Mouse (Mus musculus) embryo, embryonic 11.5 days (tissue): ENCODE results near the gene Prx.

Experiments
- DNase-seq: peaks from one replicate; pipeline ENCODE4 v3.0.0-alpha.2; 2012; ENCODE audit warnings: low read depth, low spot score

Prx gene

GRCm38 (mm10) chr7:27522967-27523366, 23.8 kb downstream of the Prx start, which contains the start of gene Hipk4:
TSS of gene Hipk4 (plus strand) at chr7:27523267.
- no peak for DNase-seq

DNA sequence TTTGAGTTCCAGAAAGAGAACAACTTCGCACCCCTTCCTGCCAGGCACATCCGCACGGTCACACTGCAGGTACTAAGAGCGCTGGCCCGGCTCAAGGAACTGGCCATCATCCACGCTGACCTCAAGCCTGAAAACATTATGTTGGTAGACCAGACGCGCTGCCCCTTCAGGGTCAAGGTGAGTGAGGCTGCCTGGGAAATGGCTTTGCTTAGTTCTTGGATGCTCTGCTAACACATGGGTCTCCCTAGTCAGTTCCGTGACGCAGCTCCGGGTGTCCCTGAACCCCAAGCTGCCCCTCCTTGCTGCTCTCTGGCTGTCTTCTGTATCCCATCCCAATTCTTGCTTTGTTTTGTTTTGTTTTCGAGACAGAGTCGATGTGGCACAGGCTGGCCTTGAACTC, 24.7 kb downstream of the Prx start:
- no peak for DNase-seq

- peak; percentile 79 for DNase-seq
Measured at GRCm38 (mm10) chr7:27526039-27526827, 27.1 kb downstream of the Prx start.

DNA sequence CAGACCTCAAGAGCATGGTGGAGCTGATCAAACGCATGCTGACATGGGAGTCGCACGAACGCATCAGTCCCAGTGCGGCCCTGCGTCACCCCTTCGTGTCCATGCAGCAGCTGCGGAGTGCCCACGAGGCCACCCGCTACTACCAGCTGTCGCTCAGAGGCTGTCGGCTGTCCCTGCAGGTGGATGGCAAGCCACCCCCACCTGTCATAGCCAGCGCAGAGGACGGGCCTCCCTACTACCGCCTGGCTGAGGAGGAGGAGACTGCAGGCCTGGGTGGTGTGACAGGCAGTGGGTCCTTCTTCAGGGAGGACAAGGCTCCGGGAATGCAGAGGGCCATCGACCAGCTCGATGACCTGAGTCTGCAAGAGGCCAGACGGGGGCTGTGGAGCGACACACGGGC, 29.9 kb downstream of the Prx start:
- DNase-seq = no peak

GRCm38 (mm10) chr7:27530937-27531336, 31.8 kb downstream of the Prx start:
- no peak for DNase-seq

- DNase-seq = no peak
Measured at GRCm38 (mm10) chr7:27531707-27532106, 32.6 kb downstream of the Prx start.

DNA sequence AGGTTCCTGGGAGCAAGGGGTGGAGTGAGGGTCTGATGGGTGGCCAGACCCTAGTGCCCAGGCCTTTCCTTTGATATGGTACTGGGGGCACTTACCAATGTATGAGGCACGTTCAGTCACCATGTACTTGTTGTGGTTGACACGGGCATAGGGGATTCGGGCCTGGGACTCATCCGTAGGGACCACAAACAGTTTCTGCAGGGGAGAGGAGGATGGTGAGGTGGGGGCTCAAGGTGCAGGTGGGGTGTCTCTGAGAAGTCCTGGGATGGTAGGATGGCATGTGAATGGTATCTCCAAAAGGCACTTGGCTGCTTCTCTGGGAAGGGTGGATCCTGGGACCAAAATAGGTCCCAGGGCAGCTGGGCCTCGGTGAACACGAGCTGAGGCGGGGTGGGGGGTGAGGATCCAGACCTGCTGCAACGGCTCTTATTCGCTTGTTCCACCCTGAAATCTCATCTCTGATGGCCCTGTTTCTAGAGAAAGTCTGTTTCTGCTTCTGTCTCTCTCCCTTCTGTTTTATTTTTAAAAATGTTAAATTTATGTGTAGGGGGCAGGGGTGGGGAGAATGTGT, 33.4 kb downstream of the Prx start:
- no peak for DNase-seq

GRCm38 (mm10) chr7:27535386-27535785, 36.3 kb downstream of the Prx start:
- DNase-seq = no peak

DNA sequence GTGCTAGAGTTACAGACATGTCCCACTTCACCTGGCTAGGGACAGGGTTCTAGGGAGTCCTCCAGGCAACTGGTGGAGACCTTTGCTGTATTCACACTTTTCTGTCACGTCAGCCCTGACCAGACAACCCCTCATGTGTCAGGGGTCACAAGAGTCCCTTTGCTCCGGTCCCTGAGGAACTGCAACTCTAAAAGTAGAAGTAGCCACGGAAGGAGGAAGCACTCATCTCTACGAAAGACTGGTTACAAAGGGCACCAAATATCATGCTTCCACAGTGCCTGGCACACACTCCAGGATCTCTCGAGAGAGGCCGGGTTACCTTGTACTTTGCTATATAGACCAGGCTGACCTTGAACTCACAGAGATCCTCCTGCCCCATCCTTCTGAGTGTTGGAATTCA, 37.5 kb downstream of the Prx start:
- DNase-seq = no peak

GRCm38 (mm10) chr7:27537998-27538397, 38.9 kb downstream of the Prx start:
- DNase-seq = no peak

DNA sequence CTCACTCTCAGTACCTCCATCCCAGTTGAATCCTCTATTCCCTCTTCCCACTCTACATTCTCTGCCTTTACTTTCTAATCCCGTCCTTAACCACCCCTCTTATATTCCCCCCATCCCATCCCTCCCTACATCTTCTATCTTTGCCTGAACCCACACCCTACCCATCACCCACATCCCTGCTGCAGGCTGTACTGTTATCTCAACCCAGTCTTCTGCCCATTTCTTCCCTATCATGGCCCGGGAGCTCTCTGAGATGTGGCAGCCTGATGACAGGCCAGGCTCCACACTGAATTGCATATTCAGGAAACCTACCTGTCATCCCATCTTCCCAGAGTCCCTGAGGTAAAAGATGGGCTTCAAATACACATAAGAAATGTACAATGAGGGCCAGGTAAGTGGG, 39.7 kb downstream of the Prx start:
- DNase-seq = no peak

DNA sequence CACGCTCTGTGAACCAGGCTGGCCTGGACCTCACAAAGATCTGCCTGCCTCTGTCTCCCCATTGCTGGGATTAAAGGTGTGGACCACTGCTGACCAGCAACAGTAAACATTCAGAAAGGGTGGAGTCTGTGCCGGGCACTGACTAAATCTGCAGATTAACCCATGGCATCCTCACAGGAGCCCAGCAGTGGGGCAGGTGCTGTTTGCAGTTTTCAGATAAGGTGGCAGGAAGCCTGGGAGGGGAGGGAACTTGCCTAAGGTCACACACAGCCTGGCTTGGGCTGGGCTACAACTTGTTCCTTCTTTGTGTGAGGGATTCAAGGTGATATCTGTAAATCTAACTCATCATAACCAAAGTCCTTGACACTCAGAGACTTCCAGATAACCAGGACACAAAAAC, 41.4 kb downstream of the Prx start:
- no peak for DNase-seq

DNA sequence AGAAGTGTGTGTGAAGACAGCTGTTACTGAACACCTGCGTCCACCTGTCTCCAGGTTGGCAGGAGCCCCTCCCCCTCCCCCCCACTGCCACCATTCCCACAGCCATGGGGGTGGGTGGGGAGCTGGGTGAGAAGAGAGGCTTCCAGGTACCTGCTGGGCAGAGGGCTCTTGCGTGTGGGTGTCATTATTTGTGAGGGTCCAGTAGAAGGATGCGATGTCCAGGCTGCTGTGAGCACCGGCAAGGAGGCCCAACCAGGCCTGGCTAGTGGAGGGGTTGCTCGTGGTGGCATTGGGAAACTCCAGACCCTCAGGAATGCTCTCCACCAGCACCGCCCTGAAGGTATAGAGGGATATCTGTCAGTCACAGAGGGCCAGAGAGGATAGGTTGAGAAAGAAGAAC, 41.8 kb downstream of the Prx start:
- DNase-seq = no peak

DNA sequence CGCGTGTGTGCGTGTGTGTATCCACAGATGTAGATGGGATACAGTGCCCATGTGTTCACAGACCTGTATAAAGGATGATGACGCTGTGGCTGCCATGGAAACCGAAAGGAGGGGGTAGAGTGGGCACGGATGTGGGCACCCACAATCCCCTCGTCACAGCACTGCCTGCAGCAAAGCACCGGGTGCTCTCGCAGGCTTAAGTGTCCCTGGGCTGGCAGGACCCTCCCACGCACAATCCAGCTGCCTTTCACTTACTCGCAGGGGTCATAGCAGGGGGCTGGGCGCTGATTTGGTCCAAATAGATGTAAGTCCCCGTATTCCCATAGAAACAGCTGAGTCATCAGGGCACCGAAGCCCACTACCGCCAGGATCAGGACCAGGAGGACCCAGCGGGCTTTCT, 42.3 kb downstream of the Prx start:
- DNase-seq = no peak

DNA sequence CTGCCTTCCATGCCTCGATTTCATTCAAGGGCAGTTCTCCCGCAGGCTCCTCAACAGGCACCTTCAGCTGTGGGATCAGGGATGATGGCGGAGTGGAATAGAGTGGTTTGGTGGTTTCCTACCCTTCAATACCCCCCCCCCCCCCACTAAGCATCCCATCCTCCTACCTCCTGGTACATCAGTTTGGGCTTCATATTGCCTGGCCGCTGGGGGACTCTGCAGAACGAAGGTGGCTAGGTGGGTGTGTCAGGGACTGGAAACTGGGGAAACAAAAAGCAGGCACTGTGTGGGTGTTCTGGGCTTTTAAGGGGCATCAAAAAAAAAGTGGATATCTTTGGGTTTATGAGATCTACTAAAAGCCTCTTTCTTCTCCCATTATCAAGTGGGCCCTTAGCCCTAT, 42.8 kb downstream of the Prx start:
- DNase-seq = no peak

DNA sequence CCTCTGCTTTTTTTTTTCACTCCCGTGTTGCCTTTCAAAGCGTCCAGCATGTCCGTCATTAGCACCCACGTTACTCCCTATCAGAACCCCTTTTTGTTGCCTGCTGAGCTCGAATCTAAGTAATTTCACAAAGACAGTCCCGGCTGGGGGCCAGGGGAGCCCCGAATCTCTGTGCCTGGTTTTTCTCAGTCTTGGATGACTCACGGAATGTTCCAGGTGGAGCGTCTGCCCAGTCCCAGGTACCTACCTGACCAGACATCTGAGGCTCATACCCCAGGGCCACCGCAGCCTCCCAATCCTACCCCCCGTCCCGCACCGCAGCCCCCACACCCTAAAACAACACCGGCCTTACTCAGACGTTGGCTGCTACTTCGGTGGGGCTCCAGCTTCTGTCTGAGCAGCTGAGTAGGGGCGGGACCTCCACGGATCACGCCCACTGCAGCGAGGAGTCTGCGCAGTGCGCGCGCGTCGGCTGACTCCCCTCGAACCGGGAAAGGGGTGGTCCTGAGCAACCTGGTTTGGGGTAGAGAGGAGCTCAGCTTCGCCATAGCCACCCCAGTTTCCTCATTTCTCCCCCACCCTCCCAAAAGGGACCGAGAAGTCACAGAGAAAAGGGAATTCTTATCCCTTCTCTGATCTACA, 43.4 kb downstream of the Prx start:
- peak; percentile 67 for DNase-seq

- no peak for DNase-seq
Measured at GRCm38 (mm10) chr7:27543065-27543464, 43.9 kb downstream of the Prx start.

DNA sequence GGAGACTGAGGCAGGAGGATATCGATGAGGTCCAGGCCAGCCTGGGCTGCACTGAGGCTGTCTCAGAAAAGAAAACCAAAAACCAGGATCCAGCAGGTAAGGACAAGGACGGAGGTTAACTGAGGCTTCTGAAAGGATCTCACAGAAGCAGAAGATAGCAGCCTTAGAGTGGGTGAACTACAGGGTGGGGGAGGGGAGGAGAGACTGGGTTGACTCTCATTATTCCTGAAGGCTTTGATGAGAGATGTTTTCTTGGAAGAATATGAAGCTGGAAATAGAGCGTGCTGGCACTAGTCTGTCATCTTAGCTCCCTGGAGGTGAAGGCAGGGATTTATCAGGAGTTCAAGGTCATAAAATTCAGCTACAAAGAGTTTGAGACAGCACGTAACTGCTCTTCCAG, 44.7 kb downstream of the Prx start:
- no peak for DNase-seq

DNA sequence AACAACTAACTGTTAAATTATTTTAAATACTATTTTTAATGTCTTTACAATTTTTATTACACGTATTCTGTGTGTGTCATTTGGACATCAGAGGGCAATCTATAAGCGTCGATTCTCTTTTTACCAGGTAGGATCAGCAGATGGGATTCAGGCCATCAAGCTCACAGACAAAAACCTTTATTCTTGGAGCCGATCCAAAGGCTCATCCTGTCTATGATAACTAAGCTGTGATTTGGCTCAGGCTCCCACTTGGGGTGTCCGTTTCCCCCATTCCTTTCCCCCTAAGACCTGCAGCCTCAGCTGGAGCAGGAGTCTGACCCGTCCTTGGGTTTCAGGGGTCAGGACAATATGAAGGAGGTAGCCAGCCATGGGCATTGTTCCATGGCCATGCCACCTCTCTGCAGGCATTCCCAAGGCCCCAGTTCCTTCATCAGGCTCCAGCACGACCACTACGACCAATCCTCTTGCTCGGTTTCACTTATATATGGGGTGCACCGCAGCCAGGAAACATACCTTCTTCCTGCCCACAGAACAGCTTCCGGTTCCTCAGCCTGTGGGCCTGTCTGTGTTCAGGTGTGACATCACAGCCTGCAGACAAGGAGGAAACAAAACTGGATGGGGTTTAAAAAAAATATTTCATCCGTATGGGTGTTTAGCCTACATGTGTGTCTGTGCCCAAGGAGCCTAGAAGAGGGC, 45.7 kb downstream of the Prx start:
- no peak for DNase-seq

- no peak for DNase-seq
Measured at GRCm38 (mm10) chr7:27549597-27549996, 50.5 kb downstream of the Prx start.

- DNase-seq = no peak
Measured at GRCm38 (mm10) chr7:27552070-27552469, 52.9 kb downstream of the Prx start.

DNA sequence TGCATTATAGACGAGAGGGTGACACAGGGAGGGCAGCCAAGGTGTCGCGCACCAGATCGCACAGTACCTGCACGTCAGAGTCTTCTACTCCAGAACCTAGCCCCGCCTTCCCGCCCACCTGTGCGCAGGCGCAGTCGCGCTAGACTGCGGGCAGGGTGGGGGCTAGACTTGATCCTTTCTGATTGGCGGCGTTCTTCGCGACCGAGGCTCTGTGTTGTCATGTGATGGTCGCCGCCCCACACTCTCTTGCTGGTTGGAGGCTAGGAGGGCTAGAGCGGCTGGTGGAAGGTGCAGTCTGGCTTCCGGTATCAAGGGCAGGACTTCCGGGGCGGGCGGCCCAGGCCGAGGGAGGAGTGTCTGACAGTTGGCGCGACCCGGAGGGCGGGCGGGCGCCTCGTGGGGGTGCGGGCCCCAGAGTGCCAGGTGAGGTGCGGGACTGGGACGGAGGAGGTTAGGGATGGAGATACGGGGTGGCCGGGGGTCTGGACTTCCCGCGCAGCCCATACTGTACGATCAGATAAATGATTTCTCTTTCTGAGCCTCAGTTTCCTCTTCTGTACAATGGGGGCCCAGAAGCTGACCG, 53.9 kb downstream of the Prx start, which contains the start of the genes Pld3 and 2310022A10Rik:
Gene Pld3, minus strand, starts transcription at position 288 of the 583 bp plus-strand sequence.
Gene 2310022A10Rik, plus strand, starts transcription at position 303 of the 583 bp plus-strand sequence.
- DNase-seq = peak; percentile 89
